Mouse (Mus musculus) liver, embryonic 12.5 days (tissue): ENCODE results near the gene Insr. TPM values are rescaled to one million over a fixed set of nuclear protein-coding genes. Genes with fewer than 3 reads are reported as not detected.

Experiments
- ATAC-seq: fragments of 200-750 bp; cut with Nextera tagmentation; 2 replicates; pipeline ENCODE4 v1.8.0; 2017; ENCODE audit warnings: moderate number of reproducible peaks, mild to moderate bottlenecking, moderate library complexity
- H3K27ac ChIP-seq: fragments of 300-500 bp; sonication (generic); 2 replicates; pipeline ENCODE4 v1.5.1; 2016; ENCODE audit warnings: mild to moderate bottlenecking
- H3K27me3 ChIP-seq: fragments of 300-500 bp; sonication (generic); replicated peaks from 2 replicates; pipeline ENCODE4 v1.6.1; 2016; ENCODE audit warnings: mild to moderate bottlenecking, moderate library complexity
- H3K36me3 ChIP-seq: fragments of 300-500 bp; sonication (generic); 2 replicates; pipeline ENCODE4 v1.6.1; 2016; ENCODE audit warnings: mild to moderate bottlenecking, moderate library complexity
- H3K4me1 ChIP-seq: fragments of 300-500 bp; sonication (generic); 2 replicates; pipeline ENCODE4 v1.6.1; 2016
- H3K4me2 ChIP-seq: fragments of 300-500 bp; sonication (generic); 2 replicates; pipeline ENCODE4 v1.6.1; 2016; ENCODE audit warnings: mild to moderate bottlenecking, moderate library complexity
- H3K4me3 ChIP-seq: fragments of 300-500 bp; sonication (generic); 2 replicates; pipeline ENCODE4 v1.5.1; 2016; ENCODE audit warnings: mild to moderate bottlenecking, moderate library complexity
- H3K9ac ChIP-seq: fragments of 300-500 bp; sonication (generic); 2 replicates; pipeline ENCODE4 v1.6.1; 2016; ENCODE audit warnings: mild to moderate bottlenecking, moderate library complexity
- H3K9me3 ChIP-seq: fragments of 300-500 bp; sonication (generic); replicated peaks from 2 replicates; pipeline ENCODE4 v1.6.1; 2016; ENCODE audit warnings: mild to moderate bottlenecking, moderate library complexity
- WGBS: fragments of 180-500 bp; shearing (Covaris S2); methylation state at CpG from one replicate; pipeline ENCODE4 v1.1.7; 2016; ENCODE audit not compliant: insufficient replicate concordance; 5-methylcytosine and 5-hydroxymethylcytosine counted together
- polyA plus RNA-seq: library from polyadenylated mRNA; unstranded; fragments of >200 nt; fragmentation: Nextera tagmentation; extraction: Ambion mirVana; gene quantifications from 2 replicates; pipeline ENCODE4 v1.2.1, GENCODE M21; 2016

The Insr gene
- polyA plus RNA-seq, 1 experiment from 2014 or later: 20.1 TPM

- WGBS: 74% methylated on average over 5 of the region's 5 CpGs
- no peak for ATAC-seq
- H3K9me3 ChIP-seq: no peaks in the 10 kb centered on the region
Observed at GRCm38 (mm10) chr8:3248704-3249103, 30.7 kb downstream of the Insr start.

GRCm38 (mm10) chr8:3247129-3247528 is 32.3 kb downstream of the Insr start:
- H3K4me2 ChIP-seq: no peak overlapping the region
- no peak overlapping the region for H3K27ac ChIP-seq
- no peaks in the 10 kb centered on the region for H3K27me3 ChIP-seq

More at GRCm38 (mm10) chr8:3248704-3249103, 30.7 kb downstream of the Insr start:
- Histone ChIP-seq H3K27me3 (no peaks in the 10 kb centered on the region), H3K4me2 (no peak overlapping the region), H3K4me3 (no peak overlapping the region), H3K4me1 (peaks cover 38% of the 10 kb centered on the region), H3K27ac (no peak overlapping the region), H3K36me3 (peaks cover 42% of the 10 kb centered on the region), H3K9ac (no peak overlapping the region)

GRCm38 (mm10) chr8:3243229-3243628 is 36.2 kb downstream of the Insr start:
- Histone ChIP-seq H3K27me3 (no peaks in the 10 kb centered on the region), H3K4me2 (no peak overlapping the region), H3K36me3 (peaks cover 16% of the 10 kb centered on the region), H3K9me3 (no peaks in the 10 kb centered on the region), H3K4me1 (peaks cover 7% of the 10 kb centered on the region; the same call in 1 of the 2 replicates), H3K27ac (no peak overlapping the region), H3K4me3 (no peak overlapping the region), H3K9ac (no peak overlapping the region)
- no peak for ATAC-seq
- WGBS: 89% methylated on average over 4 of the region's 4 CpGs

More at GRCm38 (mm10) chr8:3247129-3247528, 32.3 kb downstream of the Insr start:
- Histone ChIP-seq H3K4me1 (peaks cover 32% of the 10 kb centered on the region), H3K9me3 (no peaks in the 10 kb centered on the region), H3K4me3 (no peak overlapping the region), H3K9ac (no peak overlapping the region), H3K36me3 (peaks cover 32% of the 10 kb centered on the region)
- ATAC-seq: no peak
- 46% methylated on average over 1 of the region's 1 CpGs for WGBS

- Histone ChIP-seq H3K9ac (no peak overlapping the region), H3K4me2 (no peak overlapping the region), H3K36me3 (peaks cover 4% of the 10 kb centered on the region), H3K9me3 (no peaks in the 10 kb centered on the region), H3K27ac (no peak overlapping the region), H3K27me3 (no peaks in the 10 kb centered on the region), H3K4me1 (peaks cover 15% of the 10 kb centered on the region), H3K4me3 (no peak overlapping the region)
- 86% methylated on average over 3 of the region's 3 CpGs for WGBS
- no peak for ATAC-seq
Observed at GRCm38 (mm10) chr8:3240725-3241124, 38.7 kb downstream of the Insr start.

GRCm38 (mm10) chr8:3239641-3240040 is 39.8 kb downstream of the Insr start:
- WGBS: 84% methylated on average over 3 of the region's 3 CpGs
- H3K9me3 ChIP-seq: no peaks in the 10 kb centered on the region
- H3K4me1 ChIP-seq: peaks cover 16% of the 10 kb centered on the region
- no peak overlapping the region for H3K4me3 ChIP-seq
- H3K9ac ChIP-seq: no peak overlapping the region
- no peak overlapping the region for H3K4me2 ChIP-seq
- H3K36me3 ChIP-seq: no peaks in the 10 kb centered on the region
- no peak overlapping the region for H3K27ac ChIP-seq
- no peak for ATAC-seq
- no peaks in the 10 kb centered on the region for H3K27me3 ChIP-seq

- Histone ChIP-seq H3K4me1 (peaks cover 23% of the 10 kb centered on the region), H3K36me3 (no peaks in the 10 kb centered on the region), H3K4me2 (no peak overlapping the region), H3K27ac (no peak overlapping the region), H3K9ac (no peak overlapping the region), H3K27me3 (no peaks in the 10 kb centered on the region), H3K4me3 (no peak overlapping the region), H3K9me3 (no peaks in the 10 kb centered on the region)
- 74% methylated on average over 3 of the region's 3 CpGs for WGBS
- no peak for ATAC-seq
Observed at GRCm38 (mm10) chr8:3238792-3239191, 40.6 kb downstream of the Insr start.

GRCm38 (mm10) chr8:3237319-3237718 is 42.1 kb downstream of the Insr start:
- 0 out of 2 replicates have a peak, but pooled peaks cover 4% of the 10 kb centered on the region for H3K36me3 ChIP-seq
- 69% methylated on average over 5 of the region's 5 CpGs for WGBS
- H3K27ac ChIP-seq: no peak overlapping the region
- no peak for ATAC-seq
- no peak overlapping the region for H3K4me2 ChIP-seq
- H3K27me3 ChIP-seq: no peaks in the 10 kb centered on the region
- peaks cover 37% of the 10 kb centered on the region for H3K4me1 ChIP-seq
- H3K4me3 ChIP-seq: no peak overlapping the region
- H3K9ac ChIP-seq: no peak overlapping the region
- H3K9me3 ChIP-seq: no peaks in the 10 kb centered on the region

- no peaks in the 10 kb centered on the region for H3K9me3 ChIP-seq
- no peak overlapping the region for H3K9ac ChIP-seq
- 61% methylated on average over 3 of the region's 3 CpGs for WGBS
- H3K36me3 ChIP-seq: 0 out of 2 replicates have a peak, but pooled peaks cover 4% of the 10 kb centered on the region
- no peak overlapping the region for H3K4me2 ChIP-seq
- H3K27me3 ChIP-seq: no peaks in the 10 kb centered on the region
- no peak overlapping the region for H3K4me3 ChIP-seq
- ATAC-seq: no peak
- no peak overlapping the region for H3K27ac ChIP-seq
- peaks cover 46% of the 10 kb centered on the region for H3K4me1 ChIP-seq
Observed at GRCm38 (mm10) chr8:3236277-3236676, 43.1 kb downstream of the Insr start.

- H3K4me1 ChIP-seq: peaks cover 63% of the 10 kb centered on the region
- 66% methylated on average over 3 of the region's 3 CpGs for WGBS
Observed at GRCm38 (mm10) chr8:3234569-3234968, 44.8 kb downstream of the Insr start.

GRCm38 (mm10) chr8:3232601-3233000 is 46.8 kb downstream of the Insr start:
- no peaks in the 10 kb centered on the region for H3K9me3 ChIP-seq
- no peak overlapping the region for H3K27ac ChIP-seq

More at GRCm38 (mm10) chr8:3234569-3234968, 44.8 kb downstream of the Insr start:
- Histone ChIP-seq H3K9me3 (no peaks in the 10 kb centered on the region), H3K4me3 (no peak overlapping the region), H3K9ac (no peak overlapping the region), H3K27me3 (no peaks in the 10 kb centered on the region), H3K27ac (no peak overlapping the region), H3K36me3 (0 out of 2 replicates have a peak, but pooled peaks cover 4% of the 10 kb centered on the region), H3K4me2 (no peak overlapping the region)
- no peak for ATAC-seq

GRCm38 (mm10) chr8:3230118-3231060 is 49.0 kb downstream of the Insr start:
- Histone ChIP-seq H3K4me2 (peak overlapping the region; percentile 58), H3K4me1 (peaks cover 79% of the 10 kb centered on the region), H3K9ac (no peak overlapping the region), H3K27ac (peak overlapping the region; percentile 66), H3K9me3 (no peaks in the 10 kb centered on the region), H3K27me3 (no peaks in the 10 kb centered on the region), H3K36me3 (0 out of 2 replicates have a peak, but pooled peaks cover 4% of the 10 kb centered on the region), H3K4me3 (no peak overlapping the region)
- 36% methylated on average over 10 of the region's 10 CpGs for WGBS
- ATAC-seq: peak; percentile 93

More at GRCm38 (mm10) chr8:3232601-3233000, 46.8 kb downstream of the Insr start:
- 0 out of 2 replicates have a peak, but pooled peaks cover 4% of the 10 kb centered on the region for H3K36me3 ChIP-seq
- WGBS: 69% methylated on average over 2 of the region's 2 CpGs
- no peak overlapping the region for H3K4me3 ChIP-seq
- peaks cover 81% of the 10 kb centered on the region for H3K4me1 ChIP-seq
- no peaks in the 10 kb centered on the region for H3K27me3 ChIP-seq
- no peak overlapping the region for H3K9ac ChIP-seq
- ATAC-seq: no peak
- no peak overlapping the region for H3K4me2 ChIP-seq

- H3K4me3 ChIP-seq: no peak overlapping the region
- ATAC-seq: no peak
- WGBS: 82% methylated on average over 5 of the region's 5 CpGs
- no peaks in the 10 kb centered on the region for H3K27me3 ChIP-seq
- H3K4me2 ChIP-seq: no peak overlapping the region
- H3K9ac ChIP-seq: no peak overlapping the region
- no peak overlapping the region for H3K27ac ChIP-seq
- H3K9me3 ChIP-seq: no peaks in the 10 kb centered on the region
- H3K4me1 ChIP-seq: peaks cover 80% of the 10 kb centered on the region
- H3K36me3 ChIP-seq: 0 out of 2 replicates have a peak, but pooled peaks cover under 1% of the 10 kb centered on the region
Observed at GRCm38 (mm10) chr8:3227423-3227822, 52.0 kb downstream of the Insr start.
